Mouse (Mus musculus) heart, embryonic 11.5 days (tissue): Measurements from ENCODE around the gene Ppp4r1. TPM values are rescaled to one million over a fixed set of nuclear protein-coding genes. Genes with fewer than 3 reads are reported as not detected.

ENCODE experiments used
- ATAC-seq: fragments of 200-750 bp; cut with Nextera tagmentation; replicated peaks from 2 replicates; pipeline ENCODE4 v1.8.0; 2017; ENCODE audit warnings: moderate library complexity; ENCODE audit not compliant: insufficient number of reproducible peaks, low FRiP score, low TSS enrichment
- H3K27ac ChIP-seq: fragments of 300-500 bp; sonication (generic); 2 replicates; pipeline ENCODE4 v1.5.1; 2014; ENCODE audit warnings: mild to moderate bottlenecking, low read depth, low read length
- H3K27me3 ChIP-seq: fragments of 300-500 bp; sonication (generic); 2 replicates; pipeline ENCODE4 v1.6.1; 2014; ENCODE audit warnings: mild to moderate bottlenecking, low read length, mixed read lengths; ENCODE audit not compliant: control insufficient read depth, insufficient read depth
- H3K36me3 ChIP-seq: fragments of 300-500 bp; sonication (generic); 2 replicates; pipeline ENCODE4 v1.6.1; 2014; ENCODE audit warnings: mild to moderate bottlenecking, low read length, moderate library complexity, mixed read lengths; ENCODE audit not compliant: control insufficient read depth, insufficient read depth
- H3K4me1 ChIP-seq: fragments of 300-500 bp; sonication (generic); 2 replicates; pipeline ENCODE4 v1.6.1; 2014; ENCODE audit warnings: low read length; ENCODE audit not compliant: control insufficient read depth, insufficient read depth
- H3K4me2 ChIP-seq: fragments of 300-500 bp; sonication (generic); 2 replicates; pipeline ENCODE4 v1.6.1; 2014; ENCODE audit warnings: mild to moderate bottlenecking, moderate library complexity
- H3K4me3 ChIP-seq: fragments of 300-500 bp; sonication (generic); 2 replicates; pipeline ENCODE4 v1.5.1; 2014; ENCODE audit warnings: low read depth, low read length
- H3K9ac ChIP-seq: fragments of 300-500 bp; sonication (generic); 2 replicates; pipeline ENCODE4 v1.6.1; 2014; ENCODE audit warnings: mild to moderate bottlenecking, low read depth, low read length, moderate library complexity
- H3K9me3 ChIP-seq: fragments of 300-500 bp; sonication (generic); replicated peaks from 2 replicates; pipeline ENCODE4 v1.6.1; 2016; ENCODE audit warnings: low read length; ENCODE audit not compliant: control insufficient read depth
- WGBS: fragments of 180-500 bp; shearing (Covaris S2); extraction: QIAGEN DNeasy Blood & Tissue Kit; methylation state at CpG from one replicate; pipeline ENCODE4 v1.1.7; 2014; ENCODE audit not compliant: insufficient replicate concordance; 5-methylcytosine and 5-hydroxymethylcytosine counted together
- polyA plus RNA-seq: library from polyadenylated mRNA; unstranded; fragments of >200 nt; fragmentation: Nextera tagmentation; extraction: Ambion mirVana; gene quantifications from 2 replicates; pipeline ENCODE4 v1.2.1, GENCODE M21; 2014

Ppp4r1 gene
- polyA plus RNA-seq, 1 experiment from 2014 or later: 31.4 TPM

DNA sequence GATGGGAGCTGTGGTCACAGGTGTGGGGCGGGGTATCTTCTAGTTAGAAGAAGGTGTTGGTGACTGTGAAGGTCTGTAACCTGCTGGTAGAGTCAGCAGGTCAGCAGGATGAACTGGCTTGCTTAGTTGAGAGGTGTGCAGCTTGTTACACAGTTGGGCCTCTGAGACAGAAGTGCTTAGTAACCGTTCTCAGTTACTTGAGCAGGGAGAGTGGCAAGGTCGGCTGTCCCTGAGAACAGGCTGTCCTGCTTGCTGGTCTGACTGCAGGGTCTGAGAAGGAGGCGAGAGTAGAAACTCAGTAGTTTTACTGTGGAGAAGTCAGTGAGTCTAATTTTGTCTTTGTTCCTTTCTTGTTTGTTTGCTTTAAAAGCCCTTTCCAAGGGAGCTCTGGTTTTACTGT is 23.6 kb downstream of the Ppp4r1 start:
- no peak overlapping the region for H3K27ac ChIP-seq
- 69% methylated on average over 4 of the region's 4 CpGs for WGBS

GRCm38 (mm10) chr17:65806416-65806815 is 24.0 kb downstream of the Ppp4r1 start:
- WGBS: 83% methylated on average over 2 of the region's 2 CpGs
- no peak for ATAC-seq
- Histone ChIP-seq H3K9me3 (no peaks in the 10 kb centered on the region), H3K27me3 (no peaks in the 10 kb centered on the region), H3K27ac (no peak overlapping the region), H3K9ac (no peak overlapping the region), H3K4me1 (0 out of 2 replicates have a peak, but pooled peaks cover 5% of the 10 kb centered on the region), H3K4me2 (no peak overlapping the region), H3K4me3 (no peak overlapping the region), H3K36me3 (peaks cover 8% of the 10 kb centered on the region)

More for the DNA sequence above, 23.6 kb downstream of the Ppp4r1 start:
- Histone ChIP-seq H3K36me3 (peaks cover 6% of the 10 kb centered on the region), H3K4me3 (no peak overlapping the region), H3K4me1 (0 out of 2 replicates have a peak, but pooled peaks cover 5% of the 10 kb centered on the region), H3K4me2 (no peak overlapping the region), H3K9ac (no peak overlapping the region), H3K27me3 (no peaks in the 10 kb centered on the region), H3K9me3 (no peaks in the 10 kb centered on the region)
- no peak for ATAC-seq

DNA sequence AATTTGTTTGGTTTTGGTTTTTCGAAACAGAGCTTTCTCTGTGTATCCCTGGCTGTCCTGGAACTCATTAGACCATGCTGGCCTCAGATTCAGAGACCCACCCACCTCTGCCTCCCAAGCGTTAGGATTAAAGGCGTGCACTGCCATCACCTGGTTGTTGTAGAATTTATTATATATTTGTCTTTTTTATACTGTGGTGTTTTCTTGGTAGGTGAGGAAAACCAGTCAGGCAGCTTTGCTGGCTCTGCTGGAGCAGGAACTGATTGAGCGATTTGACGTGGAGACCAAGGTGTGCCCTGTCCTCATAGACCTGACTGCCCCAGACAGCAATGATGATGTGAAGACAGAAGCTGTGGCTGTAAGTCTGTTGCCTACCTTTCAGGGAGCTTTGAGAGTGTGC is 28.7 kb downstream of the Ppp4r1 start:
- H3K4me2 ChIP-seq: no peak overlapping the region
- WGBS: 92% methylated on average over 5 of the region's 5 CpGs
- H3K4me3 ChIP-seq: no peak overlapping the region
- H3K36me3 ChIP-seq: peaks cover 30% of the 10 kb centered on the region
- no peaks in the 10 kb centered on the region for H3K9me3 ChIP-seq
- no peak overlapping the region for H3K9ac ChIP-seq
- ATAC-seq: no peak
- H3K27ac ChIP-seq: no peak overlapping the region
- no peaks in the 10 kb centered on the region for H3K27me3 ChIP-seq
- no peaks in the 10 kb centered on the region for H3K4me1 ChIP-seq

GRCm38 (mm10) chr17:65813763-65814162 is 31.4 kb downstream of the Ppp4r1 start:
- Histone ChIP-seq H3K4me3 (no peak overlapping the region), H3K9ac (no peak overlapping the region)
- WGBS: 94% methylated on average over 8 of the region's 8 CpGs

DNA sequence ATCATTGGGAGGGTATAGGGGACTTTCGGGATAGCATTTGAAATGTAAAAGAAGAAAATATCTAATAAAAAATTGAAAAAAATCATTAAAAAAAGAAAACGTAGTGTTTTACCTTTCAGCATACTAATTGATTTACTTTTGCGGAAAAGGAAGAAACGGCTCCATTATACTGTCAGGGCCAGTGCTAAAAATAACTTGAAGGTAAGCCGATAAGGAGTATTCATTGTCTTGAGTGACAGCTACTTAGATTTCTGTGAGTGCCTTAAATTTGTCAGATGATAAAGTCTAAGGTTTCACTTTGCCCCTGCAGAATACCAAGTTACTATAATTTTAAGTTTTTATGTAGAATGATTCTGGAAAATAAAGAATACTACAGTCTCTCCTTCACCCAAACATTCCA is 37.8 kb downstream of the Ppp4r1 start:
- Histone ChIP-seq H3K9ac (no peak overlapping the region), H3K27me3 (no peaks in the 10 kb centered on the region), H3K36me3 (peaks cover 31% of the 10 kb centered on the region), H3K9me3 (no peaks in the 10 kb centered on the region), H3K4me2 (no peak overlapping the region), H3K4me1 (0 out of 2 replicates have a peak, but pooled peaks cover 3% of the 10 kb centered on the region), H3K27ac (no peak overlapping the region), H3K4me3 (no peak overlapping the region)
- WGBS: 58% methylated on average over 5 of the region's 5 CpGs
- ATAC-seq: no peak

More at GRCm38 (mm10) chr17:65813763-65814162, 31.4 kb downstream of the Ppp4r1 start:
- no peak overlapping the region for H3K4me2 ChIP-seq
- no peak for ATAC-seq
- peaks cover 43% of the 10 kb centered on the region for H3K36me3 ChIP-seq
- H3K27ac ChIP-seq: no peak overlapping the region
- no peaks in the 10 kb centered on the region for H3K9me3 ChIP-seq
- H3K4me1 ChIP-seq: no peaks in the 10 kb centered on the region
- no peaks in the 10 kb centered on the region for H3K27me3 ChIP-seq

- H3K4me2 ChIP-seq: no peak overlapping the region
- H3K9me3 ChIP-seq: no peaks in the 10 kb centered on the region
- ATAC-seq: no peak
- H3K4me3 ChIP-seq: no peak overlapping the region
- 97% methylated on average over 5 of the region's 5 CpGs for WGBS
- no peak overlapping the region for H3K9ac ChIP-seq
- H3K27me3 ChIP-seq: no peaks in the 10 kb centered on the region
- 0 out of 2 replicates have a peak, but pooled peaks cover 3% of the 10 kb centered on the region for H3K4me1 ChIP-seq
- no peak overlapping the region for H3K27ac ChIP-seq
- peaks cover 15% of the 10 kb centered on the region for H3K36me3 ChIP-seq
Observed at GRCm38 (mm10) chr17:65822423-65822822, 40.0 kb downstream of the Ppp4r1 start.

- H3K4me3 ChIP-seq: no peak overlapping the region
- H3K4me1 ChIP-seq: 0 out of 2 replicates have a peak, but pooled peaks cover 3% of the 10 kb centered on the region
- no peaks in the 10 kb centered on the region for H3K27me3 ChIP-seq
- no peak for ATAC-seq
- WGBS: 82% methylated on average over 10 of the region's 10 CpGs
- H3K9ac ChIP-seq: no peak overlapping the region
- no peak overlapping the region for H3K4me2 ChIP-seq
- peaks cover 20% of the 10 kb centered on the region for H3K36me3 ChIP-seq
- no peak overlapping the region for H3K27ac ChIP-seq
- no peaks in the 10 kb centered on the region for H3K9me3 ChIP-seq
Observed at GRCm38 (mm10) chr17:65824246-65824645, 41.9 kb downstream of the Ppp4r1 start.

- Histone ChIP-seq H3K9ac (no peak overlapping the region), H3K36me3 (peaks cover 20% of the 10 kb centered on the region), H3K27ac (no peak overlapping the region), H3K4me3 (no peak overlapping the region), H3K27me3 (no peaks in the 10 kb centered on the region), H3K4me1 (no peaks in the 10 kb centered on the region), H3K9me3 (no peaks in the 10 kb centered on the region), H3K4me2 (no peak overlapping the region)
- WGBS: 66% methylated on average over 9 of the region's 9 CpGs
- ATAC-seq: no peak
Observed at GRCm38 (mm10) chr17:65826257-65826656, 43.9 kb downstream of the Ppp4r1 start.

DNA sequence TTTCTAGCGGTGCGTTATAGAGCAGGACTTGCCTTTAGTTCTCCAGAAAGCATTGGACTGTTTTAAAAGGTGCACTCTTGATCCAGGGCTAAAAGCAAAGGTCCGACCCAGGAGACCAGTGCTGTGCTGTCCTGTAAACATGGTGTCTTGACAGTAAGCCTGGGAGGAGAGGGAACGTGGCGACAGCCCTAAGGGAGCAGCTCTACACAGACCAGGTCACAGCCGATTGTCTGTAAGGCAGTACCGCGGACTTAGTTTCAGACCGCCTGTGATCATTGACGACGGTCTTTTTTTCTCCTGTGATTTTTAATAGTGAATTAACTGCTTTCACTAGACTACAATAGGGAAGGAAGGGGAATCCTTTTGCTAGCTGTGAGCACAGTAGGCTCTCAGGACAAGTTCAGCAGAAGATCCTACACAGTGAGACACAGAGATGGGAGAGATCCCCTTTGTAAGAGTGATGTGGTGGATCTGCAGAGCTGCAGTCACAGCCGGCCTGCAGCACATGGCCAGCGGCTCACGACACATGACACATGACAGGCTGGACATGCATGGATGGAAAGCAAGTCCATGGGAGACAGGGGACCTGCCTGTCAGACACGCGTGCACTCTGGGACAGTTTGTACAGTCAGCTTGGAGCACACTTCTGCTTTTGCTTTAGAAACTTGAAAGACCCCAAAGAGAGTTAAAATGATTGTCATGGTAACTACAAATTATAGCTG is 44.9 kb downstream of the Ppp4r1 start:
- Histone ChIP-seq H3K4me3 (no peak overlapping the region), H3K27me3 (no peaks in the 10 kb centered on the region), H3K9me3 (no peaks in the 10 kb centered on the region), H3K36me3 (peaks cover 16% of the 10 kb centered on the region; the same call in 1 of the 2 replicates), H3K4me1 (no peaks in the 10 kb centered on the region), H3K9ac (no peak overlapping the region), H3K4me2 (no peak overlapping the region), H3K27ac (no peak overlapping the region)
- 89% methylated on average over 16 of the region's 16 CpGs for WGBS
- ATAC-seq: no peak
